Mouse (Mus musculus): ENCODE measurements around the gene Socs2. TPM values are rescaled to one million over a fixed set of nuclear protein-coding genes. Genes with fewer than 3 reads are reported as not detected.

Socs2 gene
- polyA plus RNA-seq, 1 experiment from 2014 or later, result 124 TPM

- Histone ChIP-seq H3K27me3 (no peaks in the 10 kb centered on the region), H3K4me3 (no peak overlapping the region), H3K4me1 (0 out of 2 replicates have a peak, but pooled peaks cover 3% of the 10 kb centered on the region), H3K4me2 (no peak overlapping the region), H3K9me3 (no peaks in the 10 kb centered on the region), H3K27ac (no peak overlapping the region), H3K9ac (no peak overlapping the region), H3K36me3 (no peaks in the 10 kb centered on the region)
- WGBS, result 84% methylated on average over 3 of the region's 3 CpGs
- no peak for ATAC-seq (ENCODE audit: borderline replicate concordance, extremely low read depth, low FRiP score, low TSS enrichment)
Measured at GRCm38 (mm10) chr10:95357721-95358120, 59.3 kb downstream of the Socs2 start.

DNA sequence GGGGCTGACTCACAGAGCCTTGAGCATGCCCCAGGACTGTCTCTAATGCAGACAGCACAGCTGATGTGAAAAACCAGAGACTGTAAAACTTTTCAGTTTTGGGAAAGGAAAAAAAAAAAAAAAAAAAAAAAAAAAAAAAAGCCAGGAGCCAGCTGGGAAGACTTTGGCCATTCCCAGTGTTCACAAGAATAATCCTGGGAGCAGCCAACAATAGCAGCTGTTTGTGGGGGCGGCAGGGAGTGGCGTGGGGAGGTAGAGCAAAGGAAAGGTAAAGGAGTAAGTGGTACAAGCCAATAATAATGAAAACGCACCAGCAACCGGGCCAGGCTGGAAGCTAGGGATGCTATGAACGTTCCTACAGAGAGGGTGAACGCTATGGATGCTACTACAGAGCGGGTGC is 60.3 kb downstream of the Socs2 start:
- H3K4me3 ChIP-seq, result no peak overlapping the region
- no peak overlapping the region for H3K4me2 ChIP-seq
- no peaks in the 10 kb centered on the region for H3K36me3 ChIP-seq
- H3K27ac ChIP-seq, result no peak overlapping the region
- ATAC-seq (ENCODE audit: borderline replicate concordance, extremely low read depth, low FRiP score, low TSS enrichment), result no peak
- 82% methylated on average over 7 of the region's 7 CpGs for WGBS
- 0 out of 2 replicates have a peak, but pooled peaks cover 3% of the 10 kb centered on the region for H3K4me1 ChIP-seq
- H3K27me3 ChIP-seq, result no peaks in the 10 kb centered on the region
- H3K9ac ChIP-seq, result no peak overlapping the region
- no peaks in the 10 kb centered on the region for H3K9me3 ChIP-seq

GRCm38 (mm10) chr10:95355678-95356268 is 61.2 kb downstream of the Socs2 start:
- Histone ChIP-seq H3K4me1 (no peaks in the 10 kb centered on the region), H3K27ac (no peak overlapping the region), H3K4me3 (no peak overlapping the region), H3K9me3 (no peaks in the 10 kb centered on the region), H3K27me3 (no peaks in the 10 kb centered on the region), H3K9ac (no peak overlapping the region), H3K4me2 (no peak overlapping the region), H3K36me3 (no peaks in the 10 kb centered on the region)
- ATAC-seq (ENCODE audit: borderline replicate concordance, extremely low read depth, low FRiP score, low TSS enrichment), result no peak
- WGBS, result 29% methylated on average over 6 of the region's 6 CpGs

- H3K27me3 ChIP-seq, result no peaks in the 10 kb centered on the region
- H3K9ac ChIP-seq, result no peak overlapping the region
- H3K36me3 ChIP-seq, result no peaks in the 10 kb centered on the region
- no peak overlapping the region for H3K4me3 ChIP-seq
- H3K27ac ChIP-seq, result no peak overlapping the region
- no peak overlapping the region for H3K4me2 ChIP-seq
- H3K9me3 ChIP-seq, result no peaks in the 10 kb centered on the region
- no peaks in the 10 kb centered on the region for H3K4me1 ChIP-seq
- ATAC-seq (ENCODE audit: borderline replicate concordance, extremely low read depth, low FRiP score, low TSS enrichment), result no peak
Measured at GRCm38 (mm10) chr10:95354673-95355072, 62.3 kb downstream of the Socs2 start.

DNA sequence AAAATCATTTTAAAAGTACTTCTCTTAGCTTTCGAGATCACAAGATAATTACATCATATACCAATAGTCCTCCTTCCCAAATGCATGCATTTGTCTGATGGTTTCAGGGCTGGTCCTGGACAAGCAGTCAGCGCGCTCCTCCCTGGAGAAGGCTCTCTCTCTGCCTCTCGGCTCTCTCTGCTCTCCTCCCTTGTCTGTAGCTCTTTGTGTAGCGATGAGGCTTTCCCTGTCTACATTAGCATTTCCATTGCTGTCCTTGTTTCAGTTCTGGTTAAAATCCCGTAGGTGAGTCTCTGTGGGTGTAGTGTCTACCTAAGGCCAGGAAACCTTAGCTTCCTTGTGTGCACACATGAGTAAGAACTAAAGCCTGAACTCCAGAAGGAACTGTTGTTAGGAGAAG is 62.9 kb downstream of the Socs2 start:
- Histone ChIP-seq H3K4me3 (no peak overlapping the region), H3K27me3 (no peaks in the 10 kb centered on the region), H3K27ac (no peak overlapping the region), H3K9me3 (no peaks in the 10 kb centered on the region), H3K4me2 (no peak overlapping the region), H3K36me3 (no peaks in the 10 kb centered on the region), H3K4me1 (no peaks in the 10 kb centered on the region), H3K9ac (no peak overlapping the region)
- no peak for ATAC-seq (ENCODE audit: borderline replicate concordance, extremely low read depth, low FRiP score, low TSS enrichment)
- WGBS, result 82% methylated on average over 6 of the region's 6 CpGs

- no peak for ATAC-seq (ENCODE audit: borderline replicate concordance, extremely low read depth, low FRiP score, low TSS enrichment)
- 54% methylated on average over 3 of the region's 3 CpGs for WGBS
Measured at GRCm38 (mm10) chr10:95348457-95348856, 68.5 kb downstream of the Socs2 start.

GRCm38 (mm10) chr10:95347776-95348175 is 69.2 kb downstream of the Socs2 start:
- Histone ChIP-seq H3K27me3 (no peaks in the 10 kb centered on the region), H3K4me2 (no peak overlapping the region), H3K27ac (no peak overlapping the region), H3K4me1 (no peaks in the 10 kb centered on the region), H3K9me3 (no peaks in the 10 kb centered on the region), H3K9ac (no peak overlapping the region), H3K4me3 (no peak overlapping the region), H3K36me3 (no peaks in the 10 kb centered on the region)
- WGBS, result 65% methylated on average over 3 of the region's 3 CpGs
- ATAC-seq (ENCODE audit: borderline replicate concordance, extremely low read depth, low FRiP score, low TSS enrichment), result no peak

More at GRCm38 (mm10) chr10:95348457-95348856, 68.5 kb downstream of the Socs2 start:
- H3K27ac ChIP-seq, result no peak overlapping the region
- H3K4me1 ChIP-seq, result no peaks in the 10 kb centered on the region
- no peaks in the 10 kb centered on the region for H3K36me3 ChIP-seq
- no peak overlapping the region for H3K9ac ChIP-seq
- H3K4me3 ChIP-seq, result no peak overlapping the region
- H3K27me3 ChIP-seq, result no peaks in the 10 kb centered on the region
- no peak overlapping the region for H3K4me2 ChIP-seq
- no peaks in the 10 kb centered on the region for H3K9me3 ChIP-seq

DNA sequence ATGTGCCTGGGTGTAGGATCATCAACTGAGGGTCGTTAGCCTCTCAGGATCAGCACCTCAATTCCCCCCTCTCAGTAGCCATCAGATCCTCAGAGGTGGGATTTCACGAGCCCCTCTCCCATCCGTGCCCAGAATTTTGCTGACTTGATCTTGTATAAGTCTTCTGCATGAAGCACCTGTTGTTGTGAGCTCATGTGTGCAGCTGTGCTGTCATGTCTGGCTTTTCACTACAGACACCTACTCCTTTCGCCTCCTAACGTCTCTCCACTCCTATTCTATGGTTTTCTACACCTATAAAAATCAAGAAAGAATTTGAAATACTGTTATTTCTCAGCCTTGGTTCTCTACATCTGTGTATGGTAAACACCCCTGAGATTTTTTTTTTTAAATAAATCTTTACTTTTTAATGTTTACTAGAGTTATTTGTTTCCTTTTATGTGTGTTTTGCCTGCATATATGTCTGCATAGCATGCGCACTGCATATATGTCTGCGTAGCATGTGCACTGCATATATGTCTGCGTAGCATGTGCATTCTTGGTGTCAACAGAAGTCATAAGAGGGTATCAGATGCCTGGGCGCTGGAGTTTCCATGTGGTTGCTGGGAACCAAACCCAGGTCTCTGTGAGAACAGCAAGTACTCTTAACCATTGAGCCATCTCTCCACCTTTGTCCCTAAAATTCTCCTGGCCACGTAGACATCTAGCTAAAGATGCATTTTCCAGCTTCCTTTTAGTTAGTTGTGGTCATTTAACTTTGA is 74.0 kb downstream of the Socs2 start:
- H3K4me3 ChIP-seq, result no peak overlapping the region
- ATAC-seq (ENCODE audit: borderline replicate concordance, extremely low read depth, low FRiP score, low TSS enrichment), result no peak
- H3K4me2 ChIP-seq, result no peak overlapping the region
- H3K9ac ChIP-seq, result no peak overlapping the region
- no peak overlapping the region for H3K27ac ChIP-seq
- no peaks in the 10 kb centered on the region for H3K9me3 ChIP-seq
- WGBS, result 79% methylated on average over 10 of the region's 10 CpGs
- no peaks in the 10 kb centered on the region for H3K36me3 ChIP-seq
- no peaks in the 10 kb centered on the region for H3K4me1 ChIP-seq
- H3K27me3 ChIP-seq, result no peaks in the 10 kb centered on the region

GRCm38 (mm10) chr10:95340676-95341075 is 76.3 kb downstream of the Socs2 start:
- Histone ChIP-seq H3K36me3 (no peaks in the 10 kb centered on the region), H3K4me3 (no peak overlapping the region), H3K9me3 (no peaks in the 10 kb centered on the region), H3K27ac (no peak overlapping the region), H3K4me1 (peaks cover 7% of the 10 kb centered on the region; the same call in 1 of the 2 replicates), H3K27me3 (no peaks in the 10 kb centered on the region), H3K9ac (no peak overlapping the region), H3K4me2 (no peak overlapping the region)
- ATAC-seq (ENCODE audit: borderline replicate concordance, extremely low read depth, low FRiP score, low TSS enrichment), result no peak
- 87% methylated on average over 4 of the region's 4 CpGs for WGBS

- Histone ChIP-seq H3K27me3 (no peaks in the 10 kb centered on the region), H3K4me3 (no peak overlapping the region), H3K9ac (no peak overlapping the region), H3K36me3 (no peaks in the 10 kb centered on the region), H3K9me3 (no peaks in the 10 kb centered on the region), H3K4me1 (peaks cover 7% of the 10 kb centered on the region; the same call in 1 of the 2 replicates), H3K27ac (no peak overlapping the region), H3K4me2 (no peak overlapping the region)
- ATAC-seq (ENCODE audit: borderline replicate concordance, extremely low read depth, low FRiP score, low TSS enrichment), result no peak
- WGBS, result 73% methylated on average over 5 of the region's 5 CpGs
Measured at GRCm38 (mm10) chr10:95337589-95337988, 79.4 kb downstream of the Socs2 start.

DNA sequence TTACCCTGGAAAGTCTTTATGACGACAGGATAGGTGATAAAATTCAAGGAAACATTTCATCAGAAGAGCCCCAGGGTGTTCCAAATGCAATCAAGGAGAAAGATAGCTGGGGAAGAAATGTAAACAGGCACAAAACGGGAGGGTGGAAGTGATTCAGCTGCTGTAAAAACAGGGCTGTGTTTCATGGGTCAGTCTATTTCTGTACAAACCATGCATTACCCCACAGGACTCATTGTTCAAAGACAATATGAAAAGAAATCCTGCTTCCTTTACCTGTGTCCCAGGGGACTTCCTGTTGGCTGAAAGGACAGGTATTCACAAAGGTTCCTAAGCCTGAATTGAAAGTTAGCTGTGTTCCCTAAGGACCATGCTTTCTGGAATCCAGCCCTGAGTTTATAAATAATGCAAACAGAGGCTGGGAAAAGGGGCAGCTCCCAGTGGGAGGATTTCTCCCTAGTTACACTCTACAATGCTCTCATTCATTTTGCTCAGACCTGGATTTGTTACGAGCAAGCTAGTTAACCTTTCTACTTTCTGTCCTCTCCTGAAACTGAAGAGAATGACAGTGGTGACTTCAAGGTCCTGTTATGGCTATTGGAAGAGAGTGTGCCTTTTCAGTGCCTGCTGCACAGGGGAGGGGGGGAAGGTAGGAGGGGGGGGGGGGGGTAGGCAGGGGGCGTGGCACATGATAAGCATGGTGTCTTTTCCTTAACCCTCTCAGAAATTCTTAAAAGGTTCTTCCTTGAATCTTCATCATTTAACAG is 80.0 kb downstream of the Socs2 start:
- WGBS, result 11% methylated on average over 4 of the region's 4 CpGs
- Histone ChIP-seq H3K36me3 (no peaks in the 10 kb centered on the region), H3K27ac (no peak overlapping the region), H3K27me3 (no peaks in the 10 kb centered on the region), H3K4me3 (no peak overlapping the region), H3K4me1 (peaks cover 7% of the 10 kb centered on the region; the same call in 1 of the 2 replicates), H3K9ac (no peak overlapping the region), H3K9me3 (no peaks in the 10 kb centered on the region), H3K4me2 (no peak overlapping the region)
- ATAC-seq (ENCODE audit: borderline replicate concordance, extremely low read depth, low FRiP score, low TSS enrichment), result no peak

Data from lung, embryonic 15.5 days (tissue).